Mouse (Mus musculus): Measurements from ENCODE around the gene Dnmt3b.

GRCm38 (mm10) chr2:153672619-153673018, 23.4 kb downstream of the Dnmt3b start:
- no peak for TF ChIP-seq CTCF (IDR thresholded peaks at IDR 0.05; ENCODE audit: extremely low read depth, insufficient read depth, insufficient read length, insufficient replicate concordance)
- no peak for TF ChIP-seq POLR2A (IDR thresholded peaks at IDR 0.05; ENCODE audit: low read depth, low read length)
